Mouse (Mus musculus): Measurements from ENCODE around the gene Rab3a.

Gene Rab3a

DNA sequence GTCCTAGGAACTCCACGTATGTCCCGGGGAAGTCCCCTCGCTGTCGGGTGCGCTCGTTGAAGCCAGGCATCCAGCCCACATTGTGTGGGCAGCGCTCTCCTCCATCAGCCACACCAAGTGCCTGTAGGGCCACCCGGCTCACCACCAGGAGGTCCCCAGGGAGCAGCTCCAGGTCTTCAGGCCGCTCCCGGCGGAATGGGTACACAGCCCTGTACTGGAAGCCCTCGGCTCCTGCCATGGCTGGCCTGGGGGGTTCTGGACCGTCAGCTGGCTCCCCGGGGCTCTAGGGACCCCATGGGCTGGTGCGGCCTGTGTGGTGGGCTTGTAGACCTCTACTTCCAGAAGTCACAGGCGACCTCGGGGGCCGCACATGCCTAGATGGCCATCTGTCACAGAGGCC, 20.3 kb downstream of the Rab3a start:
- DNase-seq (ENCODE audit: low read depth), result no peak

DNA sequence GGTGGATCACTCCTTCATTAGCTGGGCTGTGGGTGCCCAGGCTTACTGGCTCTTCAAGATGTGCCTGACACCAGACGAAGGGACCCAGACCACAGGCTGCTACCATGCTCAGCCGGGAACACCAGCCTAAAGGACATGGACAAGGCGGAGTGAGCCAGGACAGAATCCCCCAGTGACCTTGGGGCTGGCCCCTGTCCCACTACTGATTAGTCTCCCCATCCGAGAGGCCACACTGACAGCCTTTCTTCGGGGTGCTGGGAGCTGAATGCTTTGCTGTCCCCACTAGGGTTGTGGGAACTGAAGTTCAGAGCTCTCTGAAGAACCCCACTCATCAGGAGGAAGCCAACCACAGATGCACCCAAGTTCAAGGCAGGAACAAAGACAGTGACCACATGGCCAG, 20.7 kb downstream of the Rab3a start:
- no peak for DNase-seq (ENCODE audit: low read depth)

GRCm38 (mm10) chr8:70775851-70776495, 21.5 kb downstream of the Rab3a start:
- no peak for DNase-seq (ENCODE audit: low read depth)

DNA sequence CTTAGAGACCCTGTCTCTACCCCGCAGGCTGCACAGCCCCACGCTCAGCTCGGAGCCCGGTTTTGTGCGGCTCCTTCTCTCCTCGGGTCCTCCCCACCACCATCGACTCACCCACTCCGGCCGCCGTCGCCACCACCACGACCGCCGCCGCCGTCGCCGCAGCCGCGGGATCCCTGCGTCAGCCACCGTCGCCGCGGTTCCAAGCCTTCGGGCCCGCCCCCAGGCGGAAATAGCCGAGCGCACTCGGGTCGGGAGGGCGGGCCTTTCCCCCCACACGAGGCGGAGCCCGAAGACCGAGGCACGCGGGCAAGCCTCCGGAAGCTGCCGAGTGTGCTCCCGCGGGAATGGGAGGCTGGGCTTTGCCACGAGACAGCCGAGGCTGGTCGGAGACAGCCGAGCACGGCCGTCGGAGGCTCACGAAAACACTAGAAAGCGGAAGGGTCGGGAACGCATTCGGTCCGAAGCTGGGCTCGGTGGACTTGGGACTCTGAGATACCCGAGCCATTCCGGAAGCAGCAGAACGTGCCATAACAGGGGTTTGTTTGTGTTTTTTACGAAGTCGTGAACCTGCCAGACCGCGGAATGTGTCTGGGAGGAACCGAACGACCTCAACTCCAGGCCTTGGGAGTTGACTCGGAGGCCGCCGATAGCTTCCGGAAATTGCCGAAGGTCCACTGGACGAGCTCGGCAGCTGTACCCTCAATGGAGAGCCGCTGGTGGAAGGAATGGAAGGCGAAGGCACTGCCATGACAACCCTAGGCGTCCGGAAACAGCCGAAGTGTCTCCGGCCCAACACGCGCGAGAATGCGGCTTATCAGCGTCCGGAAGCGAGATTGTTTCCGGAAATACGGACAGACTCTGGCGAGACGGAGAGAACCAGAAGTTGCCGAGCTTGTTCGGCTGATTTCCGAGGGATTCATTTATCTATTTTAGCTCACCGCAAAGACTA, 22.3 kb downstream of the Rab3a start, which contains the start of gene Pik3r2:
Gene Pik3r2, minus strand, starts transcription at position 218 of the 949 bp plus-strand sequence.
- DNase-seq (ENCODE audit: low read depth), result peak; percentile 96

GRCm38 (mm10) chr8:70780093-70780492, 25.6 kb downstream of the Rab3a start:
- DNase-seq (ENCODE audit: low read depth), result no peak

DNA sequence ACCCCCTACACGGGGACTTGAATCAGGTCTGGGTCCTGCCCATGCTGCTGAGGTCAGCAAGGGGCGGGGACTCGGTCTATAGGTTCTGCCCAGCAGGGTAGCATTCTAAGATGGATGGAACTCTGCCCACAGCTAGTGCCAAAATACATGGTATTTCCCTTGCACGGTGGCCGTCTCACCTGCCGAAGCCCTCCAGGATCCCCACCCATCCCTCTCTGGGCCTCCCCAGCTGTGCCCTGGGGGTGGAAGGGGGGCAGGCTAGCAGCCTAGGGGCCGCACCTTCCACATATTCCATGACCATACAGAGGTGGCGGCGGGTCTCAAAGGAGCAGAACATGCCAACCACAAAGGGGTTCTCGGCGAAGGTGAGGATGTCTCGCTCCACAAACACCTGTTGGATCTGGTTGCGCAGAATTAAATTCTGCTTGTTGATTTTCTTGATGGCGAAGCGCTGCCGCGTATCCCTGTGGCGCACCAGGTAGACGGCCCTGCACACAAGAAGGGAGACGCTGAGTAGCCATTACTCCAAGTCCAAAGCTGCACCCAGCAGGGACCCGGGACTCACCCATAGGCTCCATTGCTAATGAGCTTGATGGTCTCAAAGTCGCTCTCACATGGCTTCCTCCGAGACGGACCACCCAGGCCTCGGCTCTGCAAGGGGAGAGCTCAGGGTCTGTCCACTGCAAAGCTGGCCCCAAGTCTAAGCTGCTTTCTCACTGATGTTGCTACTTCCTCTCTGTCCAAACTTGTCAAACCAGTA, 32.0 kb downstream of the Rab3a start:
- no peak for DNase-seq (ENCODE audit: low read depth)

DNA sequence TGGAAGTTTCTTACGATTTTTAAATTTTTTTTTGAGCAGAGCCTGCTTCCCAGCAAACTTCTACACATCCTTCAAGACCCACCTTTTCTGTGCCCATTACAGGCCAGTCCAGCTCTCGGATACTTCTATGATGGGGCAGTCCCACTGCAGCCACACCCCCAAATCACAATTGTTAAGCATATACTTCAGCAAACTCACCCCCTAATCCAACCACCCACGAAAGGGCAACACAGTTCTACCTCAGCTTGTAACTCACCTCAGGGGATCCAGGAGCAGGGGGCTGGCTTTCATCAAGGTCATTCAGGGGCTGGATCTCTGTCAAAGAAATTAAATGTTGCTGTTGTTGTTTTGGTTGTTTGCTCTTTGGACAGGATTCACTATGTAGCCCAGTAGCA, 32.6 kb downstream of the Rab3a start:
- no peak for DNase-seq (ENCODE audit: low read depth)

DNA sequence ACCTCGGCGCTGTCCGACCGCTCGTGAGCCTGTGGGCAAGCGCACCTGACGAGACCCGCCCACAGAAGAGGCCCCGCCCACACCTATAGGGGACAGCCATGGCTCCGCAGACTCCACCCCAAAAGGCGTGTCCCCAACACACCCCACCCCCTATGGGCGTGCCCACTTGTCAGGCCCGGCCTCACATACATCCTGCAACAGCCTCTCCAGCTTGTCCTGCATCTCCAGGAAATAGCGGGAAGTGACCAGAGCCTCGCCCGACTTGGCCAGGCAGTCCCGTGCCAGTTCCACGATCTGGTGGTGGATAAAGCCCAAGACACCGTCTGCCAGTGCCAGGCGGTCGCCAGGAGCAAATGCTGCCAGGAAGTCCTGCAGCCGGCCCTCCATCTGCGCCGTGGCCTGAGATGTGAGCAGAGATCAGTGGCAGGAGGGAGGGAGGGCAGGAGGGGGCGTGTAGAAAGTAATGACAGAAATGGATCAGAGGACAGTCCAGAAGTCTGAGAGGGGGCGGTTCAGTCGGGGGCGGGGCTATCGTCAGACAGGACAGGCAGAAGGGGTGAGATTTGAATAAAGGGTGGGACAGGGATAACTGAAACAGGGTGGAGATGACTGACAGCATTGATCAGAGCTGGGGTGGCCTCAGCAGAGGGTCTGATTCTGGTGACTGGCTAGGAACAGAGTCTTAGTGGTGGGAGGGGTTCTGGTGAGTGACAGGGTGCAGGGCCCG, 33.6 kb downstream of the Rab3a start:
- DNase-seq (ENCODE audit: low read depth), result no peak

DNA sequence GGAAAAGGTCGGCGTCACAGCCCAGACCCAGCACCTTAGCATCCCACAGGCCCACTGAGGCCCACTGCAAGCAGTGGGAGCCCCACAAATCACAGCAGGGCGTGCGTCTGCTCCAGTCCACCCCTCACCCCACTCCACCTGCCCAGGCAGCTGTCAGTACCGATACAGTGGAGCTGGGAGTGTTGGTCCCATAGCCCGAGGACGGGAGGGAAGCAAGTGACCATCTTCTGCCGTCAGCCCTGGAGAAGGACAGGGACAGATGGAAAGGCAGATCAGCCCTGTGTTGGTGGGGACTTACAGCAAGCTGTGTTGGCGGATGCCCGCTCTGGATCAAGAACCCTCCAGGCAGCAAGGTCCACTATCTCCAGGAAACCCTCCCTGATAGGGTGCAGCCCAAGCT, 34.6 kb downstream of the Rab3a start:
- DNase-seq (ENCODE audit: low read depth), result no peak

DNA sequence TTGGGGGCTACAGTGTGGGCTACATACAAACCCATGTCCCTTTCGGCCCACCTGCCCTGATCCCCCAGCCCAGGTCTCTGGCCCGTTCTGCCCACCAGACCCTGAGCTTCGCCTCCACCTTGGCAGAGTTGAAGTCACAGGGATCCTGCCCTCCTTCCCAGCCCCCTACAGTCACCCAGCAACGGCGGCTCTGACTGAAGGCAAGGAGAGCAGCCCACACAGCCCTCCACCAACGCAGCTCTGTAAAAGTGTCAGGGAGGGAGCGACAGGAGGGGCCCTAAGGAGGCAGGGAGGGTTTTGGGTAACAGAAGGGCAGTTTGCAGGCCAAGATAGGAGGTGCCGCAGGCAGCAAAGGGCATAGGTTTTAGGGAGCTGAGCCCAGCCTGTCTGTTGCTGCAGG, 36.4 kb downstream of the Rab3a start:
- DNase-seq (ENCODE audit: low read depth), result no peak

DNA sequence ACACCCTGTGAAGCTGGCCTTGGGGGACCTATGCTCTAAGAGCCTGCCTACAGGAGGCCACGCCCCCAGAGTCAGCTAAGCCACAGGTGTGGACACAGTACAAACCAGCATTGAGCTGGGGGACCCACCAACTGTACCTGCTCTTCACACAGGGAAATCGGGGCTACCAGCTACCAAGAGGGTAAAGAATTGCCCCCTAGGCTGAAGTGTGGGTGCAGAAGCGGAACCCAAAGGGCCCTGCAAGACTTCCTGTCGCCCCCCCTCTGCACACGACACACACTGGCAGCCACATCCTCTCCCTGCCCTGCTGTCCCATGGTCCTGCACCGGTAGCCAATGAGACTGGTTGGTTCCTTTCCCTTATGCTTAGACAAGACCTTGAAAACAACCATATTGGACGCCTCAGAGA, 36.8 kb downstream of the Rab3a start:
- DNase-seq (ENCODE audit: low read depth), result no peak

DNA sequence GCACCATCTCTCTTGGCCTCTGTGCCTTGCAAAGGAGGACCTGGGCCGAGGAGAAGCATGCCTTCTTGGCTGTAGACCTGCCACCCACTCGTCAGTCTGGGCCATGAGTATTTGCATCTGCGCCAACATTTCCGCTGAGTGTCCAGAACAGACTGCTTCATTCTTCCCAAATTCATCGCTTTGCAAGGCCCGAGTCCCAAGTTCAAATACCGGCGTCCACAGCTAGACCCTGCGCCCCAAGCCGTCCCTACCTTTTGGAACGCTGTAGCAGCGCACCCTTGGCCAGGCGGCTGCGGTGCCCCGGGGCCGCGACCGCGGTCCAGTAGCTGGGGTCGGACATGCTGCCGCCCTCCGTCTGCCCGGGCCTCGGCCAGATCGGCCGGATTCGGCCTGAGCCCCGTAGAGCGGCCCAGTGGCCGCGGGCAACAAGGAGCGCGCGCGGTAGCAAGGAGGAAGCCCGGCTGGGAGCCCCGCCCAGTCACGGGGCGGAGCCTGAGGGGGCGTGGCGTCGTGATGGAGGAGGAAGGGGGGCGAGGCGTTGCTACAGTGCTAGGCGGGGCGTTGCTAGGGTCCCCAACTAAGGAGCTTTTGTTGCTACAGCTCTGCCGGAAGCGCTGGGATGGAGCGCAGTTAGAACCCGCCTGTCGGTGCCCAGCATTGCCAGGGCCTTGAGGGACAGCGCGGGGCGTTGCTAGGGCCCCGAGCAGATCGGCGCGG, 37.7 kb downstream of the Rab3a start:
- DNase-seq (ENCODE audit: low read depth), result peak; percentile 82

DNA sequence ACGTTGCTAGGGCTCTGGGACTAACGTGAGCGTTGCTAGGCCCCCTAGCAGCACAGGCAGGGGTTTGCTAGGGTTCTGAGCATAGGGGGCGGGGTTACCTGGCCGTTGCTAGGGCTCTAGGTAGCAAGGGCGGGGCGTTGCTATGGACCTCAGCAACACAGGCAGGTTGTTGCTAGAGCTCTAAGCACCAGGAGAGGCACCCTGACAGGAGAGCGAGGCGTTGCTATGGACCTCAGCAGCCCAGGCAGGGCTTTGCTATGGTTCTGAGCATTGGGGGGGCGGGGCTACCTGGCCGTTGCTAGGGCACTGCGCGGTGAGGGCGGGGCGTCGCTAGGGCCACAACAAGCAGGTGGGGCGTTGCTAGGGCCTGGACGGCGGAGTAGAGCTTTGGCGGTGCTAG, 38.2 kb downstream of the Rab3a start:
- no peak for DNase-seq (ENCODE audit: low read depth)

DNA sequence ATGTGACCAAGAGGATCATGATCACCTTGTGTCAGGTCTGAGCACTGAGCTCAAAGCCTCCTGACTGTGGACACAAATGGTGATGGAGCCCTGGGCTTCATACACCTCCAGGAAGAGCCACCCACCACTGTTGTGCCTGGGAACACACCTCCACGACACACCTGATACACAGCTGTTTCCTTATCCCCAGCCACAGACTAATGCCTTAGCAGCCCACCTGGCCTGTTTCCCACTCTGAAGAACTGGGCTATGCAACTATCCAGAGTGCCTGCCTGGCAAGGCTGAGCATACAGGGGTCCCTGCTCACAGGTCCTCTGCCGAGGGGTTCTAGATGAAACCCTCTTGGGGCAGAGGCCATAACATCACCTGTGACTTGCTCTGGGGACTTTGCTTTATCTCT, 39.7 kb downstream of the Rab3a start:
- DNase-seq (ENCODE audit: low read depth), result no peak

- DNase-seq (ENCODE audit: low read depth), result no peak
Observed at GRCm38 (mm10) chr8:70795370-70795769, 40.9 kb downstream of the Rab3a start.

DNA sequence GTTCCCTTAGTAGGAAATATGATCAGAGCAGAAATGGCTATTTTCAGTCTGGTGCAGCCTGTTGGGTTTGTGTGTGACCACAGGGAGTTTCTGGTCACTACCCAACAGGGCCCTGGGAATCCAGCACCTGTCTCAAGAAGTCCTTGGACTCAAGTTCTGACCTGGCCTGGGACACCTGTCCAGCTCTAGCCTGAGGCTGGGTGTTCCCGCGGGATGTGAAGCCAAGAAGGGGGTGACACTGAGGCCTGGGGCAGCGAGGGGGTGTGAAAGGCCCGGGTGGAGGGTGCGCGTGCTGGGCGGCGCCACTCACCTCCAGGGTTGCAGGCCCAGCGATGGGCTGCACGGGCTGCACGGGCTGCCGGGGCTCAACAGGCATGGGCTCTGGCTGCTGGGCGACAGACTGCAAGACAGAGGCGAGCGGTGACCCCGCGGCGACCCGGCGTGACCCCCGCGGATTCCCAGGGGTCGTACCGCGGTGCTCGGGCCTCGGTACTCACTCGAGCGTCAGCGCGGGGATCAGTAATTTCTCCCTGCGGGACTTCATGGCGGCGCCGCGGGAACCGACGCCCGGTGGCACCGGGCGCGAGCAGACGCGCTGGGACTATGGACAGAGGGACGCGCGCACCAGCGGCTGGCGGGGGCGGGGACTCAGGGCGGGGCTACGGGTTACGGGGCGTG, 42.1 kb downstream of the Rab3a start:
- DNase-seq (ENCODE audit: low read depth), result no peak

- DNase-seq (ENCODE audit: low read depth), result peak; percentile 67
Observed at GRCm38 (mm10) chr8:70797081-70798070, 42.9 kb downstream of the Rab3a start.

- no peak for DNase-seq (ENCODE audit: low read depth)
Observed at GRCm38 (mm10) chr8:70798281-70798680, 43.8 kb downstream of the Rab3a start.

- no peak for DNase-seq (ENCODE audit: low read depth)
Observed at GRCm38 (mm10) chr8:70800648-70801047, 46.2 kb downstream of the Rab3a start.
